Comparison of ENCODE assay signal across 18 mouse cellular contexts in genomic region chr16:30987684-30988083, GRCm38 (mm10).
DNase-seq lines count a peak whose midpoint lies in the region; ATAC-seq and TF ChIP-seq lines count a peak whose summit lies in the region.
"Had no signal": no experiment of that assay in that cellular context is flagged by ENCODE, and none has a peak within 500 bp of the region (broad histone marks: within the 10 kb centered on the region; RNA-seq: fewer than 3 reads in every experiment).

No protein-coding gene starts in this region.

- H3K27ac ChIP-seq in midbrain, embryonic 14.5 days (replicated peaks; ENCODE audit: low read depth, low read length) = 0 out of 2 replicates have a peak overlapping the region, but pooled peaks have one; percentile 60
- no peak overlapping the region for H3K27ac ChIP-seq in midbrain, embryonic 10.5 days (replicated peaks)
- H3K27ac ChIP-seq in stomach, postnatal 0 days (replicated peaks) = no peak overlapping the region
- H3K27ac ChIP-seq: forebrain, embryonic 15.5 days; heart, embryonic 15.5 days; hindbrain, embryonic 13.5 days; hindbrain, postnatal 0 days; intestine, embryonic 15.5 days had no signal

- no peaks in the 10 kb centered on the region for H3K79me2 ChIP-seq in myocyte (ENCODE audit: control insufficient read depth, insufficient read depth)

- H3K4me1 ChIP-seq in midbrain, embryonic 14.5 days (ENCODE audit: control insufficient read depth, insufficient read depth, low read length) = peaks cover 6% of the 10 kb centered on the region
- peaks cover 33% of the 10 kb centered on the region for H3K4me1 ChIP-seq in midbrain, embryonic 10.5 days
- H3K4me1 ChIP-seq in stomach, postnatal 0 days (replicated peaks; ENCODE audit: control insufficient read depth, insufficient read depth) = no peaks in the 10 kb centered on the region
- H3K4me1 ChIP-seq: intestine, embryonic 15.5 days had no signal

- TF ChIP-seq POLR2A in myocyte (IDR thresholded peaks at IDR 0.05; ENCODE audit: insufficient read length, low read depth) = no peak

- no peaks in the 10 kb centered on the region for H3K36me3 ChIP-seq in midbrain, embryonic 14.5 days (ENCODE audit: control insufficient read depth, insufficient read depth, low read length)
- no peaks in the 10 kb centered on the region for H3K36me3 ChIP-seq in midbrain, embryonic 10.5 days
- H3K36me3 ChIP-seq in myocyte (ENCODE audit: control insufficient read depth, insufficient read depth) = no peaks in the 10 kb centered on the region
- H3K36me3 ChIP-seq in stomach, postnatal 0 days (ENCODE audit: control insufficient read depth, insufficient read depth, low read length) = no peaks in the 10 kb centered on the region
- H3K36me3 ChIP-seq: forebrain, embryonic 15.5 days; heart, embryonic 15.5 days; hindbrain, embryonic 13.5 days; intestine, embryonic 15.5 days had no signal

- intact Hi-C loops in gastrocnemius, postnatal 14 days (cut with DNase I; ENCODE audit: low total_unique reads) = no loop called here

- no peaks in the 10 kb centered on the region for H3K27me3 ChIP-seq in midbrain, embryonic 14.5 days (ENCODE audit: control insufficient read depth, insufficient read depth, low read length)
- H3K27me3 ChIP-seq in midbrain, embryonic 10.5 days (ENCODE audit: low read depth, poor library complexity, severe bottlenecking) = no peaks in the 10 kb centered on the region
- H3K27me3 ChIP-seq in myocyte (ENCODE audit: control insufficient read depth, insufficient read depth, insufficient read length) = no peaks in the 10 kb centered on the region
- no peaks in the 10 kb centered on the region for H3K27me3 ChIP-seq in stomach, postnatal 0 days (ENCODE audit: control insufficient read depth, insufficient read depth, low read length)
- H3K27me3 ChIP-seq: forebrain, embryonic 15.5 days; heart, embryonic 15.5 days; hindbrain, embryonic 13.5 days; intestine, embryonic 15.5 days had no signal

- peak; percentile 38; the same call in 1 of the 2 replicates for ATAC-seq in midbrain, embryonic 14.5 days (ENCODE audit: low FRiP score, low TSS enrichment)
- ATAC-seq in stomach, postnatal 0 days (ENCODE audit: low FRiP score, low TSS enrichment) = no peak
- ATAC-seq: forebrain, embryonic 15.5 days; hindbrain, postnatal 0 days; intestine, embryonic 15.5 days had no signal

- no peak for TF ChIP-seq CTCF in stomach, postnatal 0 days (IDR thresholded peaks at IDR 0.05; ENCODE audit: low read depth)

- H3ac ChIP-seq in myocyte (ENCODE audit: control insufficient read depth, insufficient read length) = no peak overlapping the region

- peak; percentile 32 to 43 for DNase-seq in gastrocnemius, adult 8-10 months (ENCODE audit: low spot score in 2 of 2)
- DNase-seq in gastrocnemius, postnatal 14 days = no peak
- peak; percentile 48 for DNase-seq in midbrain, embryonic 14.5 days
- DNase-seq in midbrain, embryonic 10.5 days (ENCODE audit: low spot score) = no peak
- DNase-seq in stomach, postnatal 0 days (ENCODE audit: low spot score) = no peak
- DNase-seq: adrenal gland, adult 2 months; adrenal gland, postnatal 25 days; cerebellum, adult 2 months; cerebellum, postnatal 10 days; heart, adult 18-20 months; heart, postnatal 14 days had no signal

- no peaks in the 10 kb centered on the region for H3K9me3 ChIP-seq in midbrain, embryonic 14.5 days (ENCODE audit: control insufficient read depth, low read length)
- H3K9me3 ChIP-seq in midbrain, embryonic 10.5 days (replicated peaks) = no peaks in the 10 kb centered on the region
- H3K9me3 ChIP-seq in stomach, postnatal 0 days (ENCODE audit: control insufficient read depth, low read length) = no peaks in the 10 kb centered on the region
- H3K9me3 ChIP-seq: forebrain, embryonic 15.5 days; heart, embryonic 15.5 days; hindbrain, embryonic 13.5 days; intestine, embryonic 15.5 days had no signal

- WGBS in midbrain, embryonic 14.5 days = 63% methylated on average over 6 of the region's 6 CpGs
- WGBS in midbrain, embryonic 10.5 days = 85% methylated on average over 6 of the region's 6 CpGs
- WGBS in stomach, postnatal 0 days = 78% methylated on average over 6 of the region's 6 CpGs

- no peak overlapping the region for H3K4me3 ChIP-seq in midbrain, embryonic 14.5 days (replicated peaks; ENCODE audit: low read depth, low read length)
- H3K4me3 ChIP-seq in midbrain, embryonic 10.5 days = no peak overlapping the region
- no peak overlapping the region for H3K4me3 ChIP-seq in myocyte
- no peak overlapping the region for H3K4me3 ChIP-seq in stomach, postnatal 0 days (ENCODE audit: low read depth, low read length)
- H3K4me3 ChIP-seq: forebrain, embryonic 15.5 days; heart, embryonic 15.5 days; hindbrain, embryonic 13.5 days; intestine, embryonic 15.5 days had no signal

- no peak overlapping the region for H3K9ac ChIP-seq in midbrain, embryonic 14.5 days (replicated peaks; ENCODE audit: low read length)
- no peak overlapping the region for H3K9ac ChIP-seq in stomach, postnatal 0 days (ENCODE audit: low read length)
- H3K9ac ChIP-seq: forebrain, embryonic 15.5 days; heart, embryonic 15.5 days; hindbrain, embryonic 13.5 days; intestine, embryonic 15.5 days had no signal

- no peak overlapping the region for H3K4me2 ChIP-seq in midbrain, embryonic 14.5 days (ENCODE audit: low read length)
- H3K4me2 ChIP-seq in myocyte (ENCODE audit: low read depth) = no peak overlapping the region
- no peak overlapping the region for H3K4me2 ChIP-seq in stomach, postnatal 0 days (replicated peaks; ENCODE audit: low read depth)
- H3K4me2 ChIP-seq: forebrain, embryonic 15.5 days; heart, embryonic 11.5 days; heart, embryonic 15.5 days; hindbrain, embryonic 13.5 days; intestine, embryonic 15.5 days had no signal

- no peak for TF ChIP-seq EP300 in stomach, postnatal 0 days (optimal IDR thresholded peaks at IDR 0.05)

TF ChIP-seq in myocyte, 11 proteins besides CTCF, POLR2A, EP300 and RAD21:
- TF ChIP-seq TCF12 (IDR thresholded peaks at IDR 0.05; ENCODE audit: insufficient read depth, poor library complexity, severe bottlenecking) (peak; percentile 34), E2F4 (IDR thresholded peaks at IDR 0.05; ENCODE audit: insufficient read depth) (no peak), MAX (IDR thresholded peaks at IDR 0.05; ENCODE audit: low read depth) (no peak), MYOG (IDR thresholded peaks at IDR 0.05; ENCODE audit: control insufficient read depth in 1 of 3, insufficient read depth in 1 of 3, insufficient read length in 2 of 3, low read depth in 2 of 3) (peak in 1 of 3 experiments; percentile 50), MYOD1 (IDR thresholded peaks at IDR 0.05; ENCODE audit: control insufficient read depth in 1 of 3, insufficient read length in 2 of 3, low read depth in 2 of 3) (peak; percentile 50 to 87 (median 52)), USF1 (IDR thresholded peaks at IDR 0.05; ENCODE audit: low read depth) (no peak), SRF (IDR thresholded peaks at IDR 0.05; ENCODE audit: control insufficient read depth, insufficient read length, low read depth) (no peak), REST (IDR thresholded peaks at IDR 0.05; ENCODE audit: insufficient read depth, insufficient read length) (no peak), CEBPB (IDR thresholded peaks at IDR 0.05; ENCODE audit: insufficient read depth, poor library complexity, severe bottlenecking) (no peak), POLR2AphosphoS2 (IDR thresholded peaks at IDR 0.05; ENCODE audit: insufficient read length, low read depth) (no peak), TCF3 (IDR thresholded peaks at IDR 0.05; ENCODE audit: insufficient read length, low read depth) (no peak)

Comparison
In these comparisons a context has a peak if more than half of its experiments do, and no peak if none do; other contexts are left out.
1. DNase-seq: peak in gastrocnemius, adult 8-10 months (2 of 2) and midbrain, embryonic 14.5 days (single experiment); none in gastrocnemius, postnatal 14 days (single experiment), midbrain, embryonic 10.5 days (single experiment) and stomach, postnatal 0 days (single experiment).